Mouse (Mus musculus) kidney, adult 18-20 months (tissue): ENCODE measurements around the gene Car15.

Experiments
- DNase-seq: peaks from one replicate; pipeline ENCODE4 v3.0.0; 2021

Car15 gene

DNA sequence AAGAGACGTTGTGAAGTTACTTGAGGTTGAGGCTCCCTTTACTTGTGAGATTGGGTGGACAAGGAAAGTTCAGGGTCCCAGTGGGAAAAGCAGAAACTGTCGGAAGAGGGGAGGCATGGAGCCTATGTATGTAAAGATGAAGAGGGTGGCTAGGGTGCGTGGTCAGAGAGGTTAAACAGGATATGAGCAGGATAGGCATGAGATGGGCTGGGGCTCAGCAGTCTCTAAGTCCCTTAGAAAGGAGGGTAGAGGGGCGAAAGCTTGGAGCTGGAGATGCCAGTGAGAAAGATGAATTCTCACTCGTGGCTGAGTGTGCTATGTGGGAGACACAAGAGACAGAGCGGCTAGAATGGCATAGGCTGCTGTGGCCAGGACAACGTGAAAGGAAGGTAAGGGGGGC, 5.3 kb downstream of the Car15 start, which contains the start of gene B830017H08Rik:
Gene B830017H08Rik (plus strand): TSS at position 301 of the 400 bp plus-strand sequence.
- no peak for DNase-seq

DNA sequence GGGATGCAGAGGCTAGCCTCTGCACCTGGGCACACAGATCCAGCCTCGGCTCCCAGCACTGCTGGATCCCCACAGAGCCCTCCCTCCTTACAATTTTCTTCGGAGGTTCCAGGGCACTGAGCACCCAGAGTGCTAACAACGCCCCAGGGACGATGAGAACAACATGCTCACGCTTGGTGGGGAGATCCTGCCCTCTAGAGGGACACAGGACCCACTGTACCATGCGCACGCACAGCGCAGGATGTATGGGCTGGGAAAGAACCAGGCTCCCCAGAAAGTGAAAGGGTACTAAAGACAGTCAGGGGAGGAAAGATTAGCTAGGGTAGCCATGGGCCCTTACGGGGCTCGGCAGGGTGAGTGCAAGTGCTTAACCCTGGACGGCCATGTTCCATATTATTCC, 6.4 kb downstream of the Car15 start:
- no peak for DNase-seq

DNA sequence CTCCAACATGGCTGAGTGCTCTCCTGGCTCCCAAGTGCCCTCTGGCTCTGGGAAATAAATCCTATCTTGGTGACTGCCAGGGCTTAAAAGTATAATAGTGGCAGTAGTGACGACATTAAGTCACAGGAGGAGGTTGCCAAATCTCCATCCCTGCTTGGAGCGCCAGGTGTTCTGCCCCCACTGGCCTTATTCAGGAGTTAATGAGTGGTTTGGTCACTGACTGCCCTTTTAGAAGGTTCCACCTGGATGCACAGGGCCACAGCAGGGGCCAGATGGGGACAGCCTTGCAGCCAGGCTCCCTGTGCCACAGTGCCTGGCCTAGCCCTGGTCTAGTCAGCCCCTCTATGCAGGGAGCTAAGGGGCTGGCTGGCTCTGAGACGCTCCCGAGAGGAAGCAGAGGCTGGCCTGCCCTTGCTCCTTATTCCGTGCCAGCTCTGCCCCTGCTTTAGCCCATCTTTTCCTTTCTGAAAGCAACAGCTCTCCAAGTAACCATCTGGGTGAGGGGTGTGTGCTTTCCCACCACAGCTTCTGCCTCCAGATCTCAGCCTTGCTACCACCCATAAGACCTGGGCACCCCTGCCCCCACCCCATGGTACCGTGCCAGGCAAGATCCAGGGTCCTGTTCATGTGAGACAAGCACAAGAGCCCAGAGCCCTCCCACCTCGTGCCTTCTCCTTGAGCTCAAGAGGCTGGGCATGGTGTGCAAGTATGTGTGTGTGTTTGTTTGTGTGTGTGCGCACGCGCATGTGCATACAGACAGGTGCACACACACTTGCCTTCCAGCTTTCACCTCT, 7.6 kb downstream of the Car15 start:
- DNase-seq: peak; percentile 47

DNA sequence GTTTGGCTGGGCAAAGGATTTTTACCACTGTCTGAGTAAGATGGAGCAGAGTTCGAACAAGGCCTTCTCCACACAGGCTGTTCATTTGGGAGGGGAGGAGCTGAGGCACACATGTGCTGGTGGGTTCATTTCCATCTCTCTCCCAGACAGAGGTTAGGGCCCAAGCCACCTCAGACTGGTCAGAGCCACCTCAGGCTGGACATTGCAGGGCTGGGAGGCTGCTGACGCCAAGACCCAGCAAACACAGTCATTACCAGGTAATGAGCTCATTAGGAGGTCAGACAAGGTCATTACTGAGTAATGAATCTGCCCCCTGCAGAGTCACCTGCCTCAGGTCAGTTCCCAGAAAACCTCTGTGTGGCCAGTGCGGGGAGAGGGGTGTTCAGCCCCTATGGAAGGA, 9.3 kb downstream of the Car15 start:
- peak; percentile 78 for DNase-seq

DNA sequence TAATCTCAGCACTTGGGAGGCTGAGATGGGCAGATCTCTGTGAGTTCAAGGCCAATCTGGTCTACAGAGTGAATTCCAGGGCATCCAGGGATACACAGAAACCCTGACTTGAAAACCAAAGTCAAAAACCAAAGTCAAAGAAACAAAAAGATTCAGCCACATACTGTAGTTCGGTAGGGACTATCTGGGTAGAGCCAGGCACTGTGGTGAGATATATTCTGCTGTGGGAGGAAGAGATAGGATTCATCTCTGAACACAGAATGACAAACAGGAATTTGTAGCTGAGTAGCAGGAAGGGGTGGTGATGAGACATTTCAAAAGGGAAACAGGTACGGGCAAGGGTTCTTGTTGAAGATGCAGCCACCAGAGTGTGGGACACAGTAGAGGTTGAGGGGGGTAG, 9.9 kb downstream of the Car15 start:
- DNase-seq: no peak

DNA sequence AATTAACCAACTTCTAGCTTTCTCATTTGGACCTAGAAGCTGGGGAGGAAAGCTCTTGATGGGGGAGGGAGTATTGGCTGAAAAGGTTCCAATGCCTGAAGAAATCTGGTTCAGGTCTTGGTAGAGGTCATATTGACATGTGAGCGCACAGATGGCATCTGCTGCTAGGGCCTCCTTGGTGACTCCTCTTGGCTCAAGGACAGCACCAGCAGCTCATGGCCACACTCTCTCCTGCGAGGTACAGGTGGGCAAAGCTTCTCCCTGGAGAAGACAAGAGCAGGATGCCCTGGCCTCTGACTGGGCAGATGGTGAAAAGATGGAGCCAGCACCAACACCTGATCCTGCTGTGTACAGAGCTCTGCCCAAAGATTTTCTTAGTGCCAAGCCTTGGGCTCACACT, 11.7 kb downstream of the Car15 start:
- no peak for DNase-seq

DNA sequence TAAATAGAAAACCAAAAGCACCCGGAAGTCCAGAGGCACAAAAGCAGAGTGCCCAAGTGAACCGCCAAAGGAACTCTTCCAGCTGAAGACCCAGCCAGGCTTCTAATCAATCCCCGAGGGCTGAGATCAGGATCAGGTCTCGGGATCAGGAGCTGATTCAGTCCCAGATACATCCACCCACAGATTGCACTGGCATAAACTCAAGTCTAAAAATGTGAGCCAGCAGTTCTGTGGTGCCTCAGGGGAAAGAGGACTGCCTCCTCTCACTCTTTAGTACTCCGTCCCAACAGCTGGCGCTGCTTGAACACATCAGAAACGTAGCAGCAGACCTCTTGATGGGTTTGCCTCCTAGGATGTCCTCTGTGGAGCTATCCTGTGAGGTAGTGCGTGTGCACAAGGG, 21.6 kb downstream of the Car15 start:
- no peak for DNase-seq

DNA sequence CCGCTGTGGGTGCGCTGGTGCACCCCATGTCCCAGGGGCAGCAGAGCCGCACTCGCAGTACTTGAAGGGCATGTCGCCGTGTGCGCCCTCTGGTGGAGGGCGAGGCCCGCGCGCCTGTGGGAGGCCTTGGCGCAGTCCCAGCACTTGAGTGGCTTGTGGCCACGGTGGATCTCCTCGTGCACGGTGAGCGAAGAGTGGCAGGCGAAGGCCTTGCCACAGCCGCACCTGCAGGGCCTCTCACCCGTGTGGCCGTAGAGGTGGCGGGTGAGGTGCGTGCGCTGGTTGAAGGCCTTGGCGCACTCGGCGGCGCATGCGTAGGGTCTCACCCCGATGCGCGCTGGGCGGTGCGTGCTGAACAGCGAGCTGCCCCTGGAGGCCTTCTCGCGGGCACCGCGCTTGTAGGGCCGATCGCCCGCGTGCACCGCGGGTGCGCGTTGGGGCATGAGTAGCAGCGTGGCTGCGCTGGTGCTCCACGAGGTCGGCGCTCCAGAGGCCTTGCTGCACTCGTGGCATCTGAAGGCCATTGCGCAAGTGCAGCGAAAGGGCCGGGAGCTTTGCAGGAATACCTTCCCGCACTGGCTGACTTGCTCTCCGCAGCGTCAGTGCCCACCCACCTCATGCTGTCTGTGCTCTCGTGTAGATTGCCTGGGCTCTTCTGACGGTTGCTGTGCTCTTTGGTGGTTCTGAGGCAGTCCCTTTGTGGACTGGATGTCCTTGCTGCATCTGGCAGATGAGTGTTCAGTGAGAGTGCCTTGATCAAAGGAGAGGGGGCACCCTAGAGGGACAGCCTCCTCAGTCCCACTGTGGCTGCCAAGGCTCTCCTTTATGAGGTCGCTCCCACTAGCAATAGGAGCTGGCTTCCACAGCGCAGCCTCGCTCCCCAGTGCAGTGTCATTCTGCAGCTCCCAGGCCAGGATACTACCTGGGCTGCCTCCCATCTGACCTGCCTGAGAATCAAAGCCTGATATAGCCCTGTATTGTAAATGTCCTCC, 22.5 kb downstream of the Car15 start:
- DNase-seq: peak; percentile 81

DNA sequence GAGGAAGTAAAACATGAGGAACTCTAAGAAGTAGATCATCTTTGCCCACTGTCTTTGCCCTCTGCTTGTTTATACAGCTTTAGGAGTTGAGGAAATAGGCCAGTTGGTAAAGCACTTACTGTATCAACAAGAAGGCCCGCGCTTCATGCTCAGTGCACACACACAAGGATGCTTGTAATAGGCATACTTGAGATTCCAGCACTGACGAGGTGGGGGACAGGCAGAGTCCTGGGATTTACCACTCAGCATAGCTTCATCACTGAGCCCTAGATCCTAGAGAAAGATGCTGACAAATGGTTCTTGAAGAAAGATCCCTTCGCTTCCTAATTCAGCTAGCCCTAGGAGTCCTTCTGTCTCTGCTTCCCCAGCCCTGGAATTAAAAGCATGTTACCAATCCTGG, 25.0 kb downstream of the Car15 start:
- no peak for DNase-seq

DNA sequence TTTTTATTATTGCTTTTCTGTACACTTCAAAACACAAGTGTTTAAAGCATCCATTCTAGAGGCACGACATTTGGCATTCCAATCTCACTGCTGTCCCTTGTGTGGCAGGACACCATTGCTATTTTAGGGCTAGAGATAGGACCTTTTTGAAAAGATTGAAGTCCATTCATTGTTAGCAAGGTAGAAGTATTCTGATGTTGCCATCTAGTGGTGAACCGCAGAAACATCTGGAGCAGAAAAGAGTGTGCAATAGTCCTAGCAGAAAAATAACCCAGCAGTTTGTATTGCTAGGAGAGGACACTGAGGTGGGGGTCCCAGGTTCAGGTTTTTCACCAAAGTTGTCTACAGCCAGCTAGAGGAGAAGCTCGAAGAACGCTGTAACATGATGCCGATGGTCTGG, 26.0 kb downstream of the Car15 start:
- DNase-seq: peak; percentile 48

DNA sequence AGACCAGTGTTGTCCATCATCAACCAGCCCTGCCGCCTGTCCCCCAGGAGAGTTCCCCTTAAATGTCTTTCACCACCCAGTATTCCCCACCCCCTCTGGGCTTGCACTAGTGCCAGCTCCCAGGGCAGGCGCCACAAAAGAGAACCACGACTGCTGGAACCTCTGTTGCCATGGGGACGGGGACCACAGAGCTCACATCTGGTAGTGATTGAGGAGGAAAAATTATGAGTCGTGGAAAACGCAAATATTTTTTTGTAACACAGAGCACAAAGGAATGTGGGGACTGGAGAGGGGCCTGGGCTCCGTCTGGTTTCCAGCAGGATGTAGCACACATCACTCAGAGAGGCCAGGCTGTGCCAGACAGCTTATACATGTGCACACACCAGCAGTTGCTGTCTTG, 28.5 kb downstream of the Car15 start:
- no peak for DNase-seq

DNA sequence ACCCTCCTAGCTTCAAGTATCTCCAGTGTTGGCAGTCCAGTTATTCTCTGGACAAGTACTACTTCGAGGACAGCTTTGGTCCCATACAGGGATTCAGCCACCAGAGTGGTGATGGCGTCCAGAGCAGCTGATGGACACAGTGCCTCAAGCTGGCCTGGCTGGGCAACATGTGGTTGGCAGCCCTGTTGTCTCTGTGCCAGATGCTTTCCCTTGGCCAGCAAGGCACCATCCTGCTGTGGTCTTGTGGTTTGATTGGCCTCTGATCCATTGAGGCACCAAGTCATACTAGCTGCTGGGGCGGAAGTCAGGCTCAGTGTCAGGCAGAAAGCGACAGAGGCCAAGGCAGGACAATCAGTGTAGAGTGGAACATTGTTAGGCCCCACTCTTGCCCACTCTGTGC, 29.0 kb downstream of the Car15 start:
- DNase-seq: no peak

DNA sequence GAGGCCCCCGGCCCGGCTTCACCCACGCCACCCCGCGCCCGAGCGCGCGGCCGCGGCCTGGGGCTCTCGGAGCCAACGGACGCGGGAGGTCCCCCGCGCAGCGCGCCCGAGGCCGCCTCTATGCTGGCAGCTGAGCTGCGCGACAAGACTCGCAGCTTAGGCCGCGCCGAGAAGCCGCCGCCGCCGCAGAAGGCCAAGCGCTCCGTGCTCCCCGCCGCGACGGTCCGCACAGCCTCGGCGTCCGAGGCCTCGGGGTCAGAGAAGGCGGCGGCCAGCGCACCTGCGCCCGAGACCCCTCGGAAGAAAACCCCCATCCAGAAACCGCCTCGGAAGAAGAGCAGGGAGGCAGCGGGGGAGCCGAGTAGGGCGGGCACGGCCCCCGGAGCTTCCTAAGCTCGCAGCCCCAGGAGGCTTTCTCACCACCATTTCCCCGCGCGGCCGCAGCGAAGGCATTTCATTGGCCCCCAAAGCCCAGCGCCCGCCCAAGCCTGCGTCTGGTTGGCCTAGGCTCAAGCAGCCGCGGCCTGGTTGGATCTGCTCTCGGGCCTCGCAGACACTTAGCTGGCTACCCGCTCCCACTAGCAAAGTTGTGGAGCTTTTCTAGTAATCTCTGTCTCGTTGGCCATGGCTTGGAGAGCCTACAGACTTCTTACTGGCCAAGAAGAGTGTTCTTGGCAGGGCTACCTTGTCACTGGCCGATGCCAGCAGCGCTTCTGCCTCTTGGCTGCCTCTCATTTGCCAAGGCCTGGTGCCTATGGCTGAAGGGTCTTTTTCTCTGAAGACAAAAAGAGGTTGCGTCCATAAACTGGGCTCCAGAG, 30.8 kb downstream of the Car15 start:
- peak; percentile 86 for DNase-seq

DNA sequence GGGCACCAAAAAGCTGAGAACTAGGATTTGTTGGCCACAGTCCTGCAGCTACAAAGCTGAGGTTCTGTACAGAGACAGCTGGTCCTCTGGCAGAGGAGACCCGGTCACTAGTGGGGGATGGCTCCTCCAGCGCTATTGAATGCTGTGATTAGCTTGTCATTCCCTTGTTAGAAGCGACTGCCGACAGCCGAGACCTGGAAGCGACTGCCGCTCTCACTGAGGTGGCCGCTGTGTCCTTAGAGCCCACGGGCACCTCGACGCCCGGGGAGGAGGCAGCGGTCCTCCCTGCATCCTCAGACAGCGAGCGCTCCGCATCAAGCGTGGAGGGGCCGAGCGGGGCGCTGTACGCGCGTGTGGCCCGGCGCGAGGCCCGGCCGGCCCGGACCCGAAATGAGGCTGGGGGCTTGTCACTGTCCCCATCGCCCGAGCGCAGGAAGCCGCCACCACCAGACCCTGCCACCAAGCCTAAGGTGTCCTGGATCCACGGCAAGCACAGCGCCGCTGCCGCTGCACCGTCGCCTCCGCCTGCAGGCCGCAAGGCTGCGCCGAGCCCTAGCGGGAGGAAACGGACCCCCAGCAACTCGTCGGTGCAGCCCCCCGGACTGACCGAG, 31.5 kb downstream of the Car15 start:
- DNase-seq: no peak

DNA sequence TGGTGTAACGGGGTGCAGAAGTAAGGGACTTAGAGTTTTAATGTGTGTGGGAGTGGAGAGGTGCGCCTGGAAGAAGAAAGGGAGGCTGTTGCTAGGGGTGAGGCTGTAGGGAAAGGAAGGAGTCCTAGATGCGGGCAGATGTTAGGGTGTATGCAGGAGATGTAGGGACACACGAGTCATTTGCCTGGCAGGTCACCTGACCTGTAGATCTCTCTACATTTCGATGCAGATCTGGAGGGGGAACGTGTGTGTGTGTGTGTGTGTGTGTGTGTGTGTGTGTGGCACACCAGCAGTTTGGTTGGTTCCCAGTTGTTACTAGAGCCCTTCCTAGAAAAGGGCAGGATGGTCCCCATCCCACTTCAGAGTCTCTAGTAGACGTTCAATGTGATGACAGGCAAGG, 33.2 kb downstream of the Car15 start:
- DNase-seq: no peak

DNA sequence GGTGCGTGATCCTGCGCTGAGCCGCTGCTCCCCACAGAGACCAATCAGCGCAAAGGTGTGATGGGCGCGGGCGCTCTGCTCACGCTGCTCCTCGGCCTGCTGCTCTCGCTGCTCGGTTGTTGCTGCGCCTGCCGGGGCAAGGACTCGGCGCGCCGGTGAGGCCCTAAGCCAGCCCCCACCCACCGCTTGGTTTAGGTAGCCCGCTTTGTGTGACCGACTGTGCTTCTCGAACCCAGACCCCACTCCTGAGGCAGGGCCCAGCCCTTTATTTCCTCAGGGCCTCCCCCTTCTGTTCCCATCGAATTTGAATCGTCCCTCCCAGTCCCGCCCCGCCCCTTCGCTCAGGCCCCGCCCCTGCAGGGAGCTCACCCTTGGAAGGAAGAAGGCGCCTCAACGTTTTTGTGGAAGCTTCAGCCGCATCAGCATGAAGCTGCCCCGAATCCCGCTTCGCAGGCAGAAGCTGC, 33.7 kb downstream of the Car15 start:
- peak; percentile 51 for DNase-seq

DNA sequence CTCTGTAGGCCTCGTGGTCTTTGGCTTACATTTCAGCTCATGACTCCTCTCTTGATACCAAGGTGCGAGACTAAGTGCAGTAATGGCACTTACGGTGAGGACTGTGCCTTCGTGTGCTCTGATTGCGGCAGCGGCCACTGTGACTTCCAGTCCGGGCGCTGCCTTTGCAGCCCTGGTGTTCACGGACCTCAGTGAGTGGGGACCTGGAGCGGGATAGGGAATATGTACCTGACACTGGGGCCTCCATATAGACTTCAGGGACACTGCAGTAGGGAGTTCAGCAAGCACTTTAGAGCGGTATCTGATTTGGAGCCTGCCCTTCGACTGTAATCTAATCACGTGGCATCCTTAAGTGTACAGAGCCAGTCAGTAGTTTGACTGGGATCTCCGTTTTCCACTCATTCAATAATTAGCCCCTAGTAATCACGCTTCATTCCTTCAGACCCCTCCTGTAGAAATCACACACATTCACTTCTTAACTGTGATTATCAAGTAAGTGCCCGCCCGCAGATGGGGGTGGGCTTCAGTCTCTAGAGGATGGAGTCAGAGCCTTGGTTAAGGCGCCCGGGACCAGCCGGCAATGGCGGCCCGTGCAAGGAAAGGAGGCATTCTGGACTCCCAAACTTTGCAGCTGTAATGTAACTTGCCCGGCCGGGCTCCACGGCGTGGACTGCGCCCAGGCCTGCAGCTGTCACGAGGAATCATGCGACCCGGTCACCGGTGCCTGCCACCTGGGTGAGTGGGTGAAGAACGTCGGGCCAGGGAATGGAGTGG, 34.3 kb downstream of the Car15 start:
- DNase-seq: no peak

DNA sequence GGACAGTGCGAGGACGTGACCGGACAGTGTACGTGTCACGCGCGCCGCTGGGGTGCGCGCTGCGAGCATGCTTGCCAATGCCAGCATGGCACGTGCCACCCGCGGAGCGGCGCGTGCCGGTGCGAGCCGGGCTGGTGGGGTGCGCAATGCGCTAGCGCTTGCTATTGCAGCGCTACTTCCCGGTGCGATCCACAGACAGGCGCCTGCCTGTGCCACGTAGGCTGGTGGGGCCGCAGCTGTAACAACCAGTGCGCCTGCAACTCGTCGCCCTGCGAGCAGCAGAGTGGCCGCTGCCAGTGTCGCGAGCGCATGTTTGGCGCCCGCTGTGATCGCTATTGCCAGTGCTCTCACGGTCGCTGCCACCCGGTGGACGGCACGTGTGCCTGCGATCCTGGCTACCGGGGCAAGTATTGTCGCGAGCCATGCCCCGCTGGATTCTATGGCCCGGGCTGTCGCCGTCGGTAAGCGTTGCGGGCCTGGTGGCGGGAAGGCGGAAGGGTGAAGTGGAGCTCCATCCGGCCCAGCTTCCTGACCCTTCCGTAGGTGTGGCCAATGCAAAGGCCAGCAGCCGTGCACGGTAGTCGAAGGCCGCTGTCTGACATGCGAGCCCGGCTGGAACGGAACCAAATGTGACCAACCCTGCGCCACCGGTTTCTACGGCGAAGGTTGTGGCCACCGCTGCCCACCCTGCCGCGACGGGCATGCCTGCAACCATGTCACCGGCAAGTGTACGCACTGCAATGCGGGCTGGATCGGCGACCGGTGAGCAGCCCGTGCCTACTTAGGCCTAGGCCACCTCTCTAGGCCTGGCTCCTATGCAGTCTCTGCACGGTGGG, 35.1 kb downstream of the Car15 start:
- DNase-seq: peak; percentile 57

DNA sequence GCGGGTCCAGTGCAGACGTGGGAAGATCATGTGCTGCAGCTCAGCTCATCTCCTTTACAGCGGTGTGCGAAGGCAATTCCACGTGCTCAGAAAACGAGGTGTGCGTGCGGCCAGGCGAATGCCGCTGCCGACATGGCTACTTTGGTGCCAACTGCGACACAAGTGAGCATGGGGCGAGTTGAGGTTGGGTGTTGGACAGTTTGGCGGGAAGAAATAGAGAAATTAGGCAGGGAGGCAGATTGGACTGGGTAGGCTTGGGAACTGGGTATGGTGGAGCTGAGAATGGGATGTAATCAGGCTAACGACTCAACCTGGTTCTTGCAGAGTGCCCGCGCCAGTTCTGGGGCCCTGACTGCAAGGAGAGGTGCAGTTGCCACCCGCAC, 35.7 kb downstream of the Car15 start:
- DNase-seq: no peak

DNA sequence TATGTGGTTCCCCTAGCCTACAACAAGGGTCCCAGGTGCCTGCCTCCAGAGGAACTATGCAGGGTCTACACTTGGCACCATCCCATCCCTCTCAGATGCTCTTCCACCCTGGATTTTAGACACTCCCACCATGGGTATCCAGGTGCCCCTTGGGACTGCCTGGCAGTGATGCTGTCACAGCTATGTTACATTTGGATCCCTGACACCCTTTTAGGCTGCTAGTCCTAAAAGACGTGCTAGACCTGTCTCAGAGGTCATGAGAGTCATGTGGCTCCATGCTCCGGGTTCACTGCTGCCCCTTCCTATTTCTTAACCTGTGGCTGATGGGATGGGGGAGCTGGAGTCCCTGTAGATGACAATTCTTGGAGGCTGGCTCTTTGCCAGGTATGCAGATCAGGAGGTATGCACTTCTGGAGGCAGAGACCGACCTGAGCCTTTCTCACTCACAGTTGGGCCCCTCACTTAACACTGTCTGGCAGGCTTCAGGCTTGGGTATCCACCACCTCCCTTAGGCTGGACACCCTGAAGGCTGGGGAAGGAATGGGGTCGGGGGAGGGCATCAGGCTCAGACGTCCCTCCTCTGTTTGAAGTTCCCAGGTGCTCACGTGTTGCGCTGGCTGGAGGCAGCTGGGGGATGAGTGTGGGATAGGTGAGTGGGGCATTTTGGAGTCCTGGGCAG, 36.2 kb downstream of the Car15 start:
- DNase-seq: no peak
